Mouse (Mus musculus): ENCODE measurements at regions not wholly inside any gene's neighbourhood (a gene's known extent, or its start where the extent isn't known, plus 50 kb on each side); places are given as distances from the start of the nearest gene placed in this dataset.
A peak's percentile ranks its signal among the peaks of the same experiment; 100 is the strongest.
"Not testable (repeated sequence)": the region's sequence is repeated elsewhere in the genome, so short reads cannot be mapped to it uniquely, and the experiment has no call there.

GRCm38 (mm10) chr10:96685991-96686601, 69.3 kb downstream of the Btg1 start:
- DNase-seq (ENCODE audit: low spot score), result no peak

- peak; percentile 19 for DNase-seq (ENCODE audit: low spot score)
Measured at GRCm38 (mm10) chr10:96686659-96687440, 70.0 kb downstream of the Btg1 start.

GRCm38 (mm10) chr10:96687441-96687772, 70.6 kb downstream of the Btg1 start:
- no peak for DNase-seq (ENCODE audit: low spot score)

- DNase-seq (ENCODE audit: low spot score), result no peak
Measured at GRCm38 (mm10) chr10:96689976-96690867, 73.4 kb downstream of the Btg1 start.

- DNase-seq (ENCODE audit: low spot score), result no peak
Measured at GRCm38 (mm10) chr10:96690868-96691302, 74.1 kb downstream of the Btg1 start.

- DNase-seq (ENCODE audit: low spot score), result no peak
Measured at GRCm38 (mm10) chr10:96691319-96691870, 74.6 kb downstream of the Btg1 start.

GRCm38 (mm10) chr10:96692821-96693220, 76.0 kb downstream of the Btg1 start:
- DNase-seq (ENCODE audit: low spot score), result no peak

- DNase-seq (ENCODE audit: low spot score), result no peak
Measured at GRCm38 (mm10) chr10:96693766-96694165, 77.0 kb downstream of the Btg1 start.

- no peak for DNase-seq (ENCODE audit: low spot score)
Measured at GRCm38 (mm10) chr10:96696571-96696970, 79.8 kb downstream of the Btg1 start.

- no peak for DNase-seq (ENCODE audit: low spot score)
Measured at GRCm38 (mm10) chr10:96697781-96698180, 81.0 kb downstream of the Btg1 start.

GRCm38 (mm10) chr10:96706656-96707055, 89.8 kb downstream of the Btg1 start:
- DNase-seq (ENCODE audit: low spot score), result no peak

GRCm38 (mm10) chr10:96708471-96708870, 91.7 kb downstream of the Btg1 start:
- no peak for DNase-seq (ENCODE audit: low spot score)

- DNase-seq (ENCODE audit: low spot score), result no peak
Measured at GRCm38 (mm10) chr10:96709698-96710356, 93.0 kb downstream of the Btg1 start.

GRCm38 (mm10) chr10:96711993-96712392, 95.2 kb downstream of the Btg1 start:
- DNase-seq (ENCODE audit: low spot score), result no peak

- DNase-seq (ENCODE audit: low spot score), result no peak
Measured at GRCm38 (mm10) chr10:96714702-96715101, 97.9 kb downstream of the Btg1 start.

GRCm38 (mm10) chr10:96717281-96717680, 100.5 kb downstream of the Btg1 start:
- DNase-seq (ENCODE audit: low spot score), result no peak

GRCm38 (mm10) chr10:96718706-96719105, 101.9 kb downstream of the Btg1 start:
- DNase-seq (ENCODE audit: low spot score), result not testable (repeated sequence)

GRCm38 (mm10) chr10:96720281-96720711, 103.5 kb downstream of the Btg1 start:
- DNase-seq (ENCODE audit: low spot score), result no peak

GRCm38 (mm10) chr10:96720956-96721688, 104.3 kb downstream of the Btg1 start:
- no peak for DNase-seq (ENCODE audit: low spot score)

GRCm38 (mm10) chr10:96722491-96722890, 105.7 kb downstream of the Btg1 start:
- peak; percentile 33 for DNase-seq (ENCODE audit: low spot score)

- no peak for DNase-seq (ENCODE audit: low spot score)
Measured at GRCm38 (mm10) chr10:96723071-96723470, 106.3 kb downstream of the Btg1 start.
